Mouse (Mus musculus) CH12.LX (cell line): ENCODE measurements around the gene Tekt3.

ENCODE experiments used
- CTCF ChIP-seq, 2 experiments: IDR thresholded peaks in 1 of 2; conservative IDR thresholded peaks in 1 of 2; 2 replicates each; pipeline ENCODE4 v1.5.1; 2011 to 2012; ENCODE audit warnings: low read depth in 2 of 2, low read length in 2 of 2, improper control_type of control experiment in 1 of 2, inconsistent platforms in 1 of 2, mild to moderate bottlenecking in 1 of 2, moderate library complexity in 1 of 2
- EP300 ChIP-seq: IDR thresholded peaks from 2 replicates; pipeline ENCODE4 v1.6.1; 2011; ENCODE audit warnings: low read length, improper control_type of control experiment
- HCFC1 ChIP-seq: IDR thresholded peaks from 2 replicates; pipeline ENCODE4 v1.6.1; 2012; ENCODE audit warnings: low read depth, mild to moderate bottlenecking, inconsistent platforms, low read length, improper control_type of control experiment
- IRF4 ChIP-seq: IDR thresholded peaks from 2 replicates; pipeline ENCODE4 v1.6.1; 2014; ENCODE audit warnings: low read depth, mild to moderate bottlenecking, inconsistent platforms, low read length, improper control_type of control experiment
- JUND ChIP-seq: conservative IDR thresholded peaks from 2 replicates; pipeline ENCODE4 v1.6.1; 2011; ENCODE audit warnings: low read depth, low read length, improper control_type of control experiment
- KAT2A ChIP-seq: IDR thresholded peaks from 2 replicates; pipeline ENCODE4 v1.6.1; 2012; ENCODE audit warnings: low read length, improper control_type of control experiment, inconsistent platforms; ENCODE audit not compliant: insufficient replicate concordance
- MAFK ChIP-seq: IDR thresholded peaks from 2 replicates; pipeline ENCODE4 v1.6.1; 2011; ENCODE audit warnings: low read length, improper control_type of control experiment; ENCODE audit not compliant: insufficient replicate concordance
- MAX ChIP-seq: IDR thresholded peaks from 2 replicates; pipeline ENCODE4 v1.6.1; 2011; ENCODE audit warnings: low read length, improper control_type of control experiment
- MAZ ChIP-seq: IDR thresholded peaks from 2 replicates; pipeline ENCODE4 v1.6.1; 2012; ENCODE audit warnings: low read depth, mild to moderate bottlenecking, inconsistent platforms, low read length, improper control_type of control experiment, moderate library complexity
- NELFE ChIP-seq: IDR thresholded peaks from 2 replicates; pipeline ENCODE4 v1.6.1; 2011; ENCODE audit warnings: low read depth, low read length, improper control_type of control experiment
- POLR2A ChIP-seq: IDR thresholded peaks from 2 replicates; pipeline ENCODE4 v1.6.1; 2011; ENCODE audit warnings: low read depth, mild to moderate bottlenecking, improper control_type of control experiment, low read length
- POLR2AphosphoS2 ChIP-seq: IDR thresholded peaks from 2 replicates; pipeline ENCODE4 v1.6.1; 2011; ENCODE audit warnings: low read depth, low read length, improper control_type of control experiment
- SMC3 ChIP-seq: IDR thresholded peaks from 2 replicates; pipeline ENCODE4 v1.6.1; 2011; ENCODE audit warnings: low read depth, low read length, improper control_type of control experiment
- USF1 ChIP-seq: IDR thresholded peaks from 2 replicates; pipeline ENCODE4 v1.6.1; 2014; ENCODE audit warnings: low read depth, mild to moderate bottlenecking, inconsistent platforms, low read length, improper control_type of control experiment

- no peak for TF ChIP-seq KAT2A
- TF ChIP-seq CTCF (conservative IDR thresholded peaks at IDR 0.05 in 1 of 2, IDR thresholded peaks at IDR 0.05 in 1 of 2; ENCODE audit: low read depth in 2 of 2, low read length in 2 of 2), result no peak
- TF ChIP-seq IRF4, result no peak
- no peak for TF ChIP-seq SMC3
- TF ChIP-seq POLR2AphosphoS2, result no peak
- TF ChIP-seq EP300, result no peak
- no peak for TF ChIP-seq HCFC1
- no peak for TF ChIP-seq USF1
- TF ChIP-seq MAX, result no peak
- TF ChIP-seq NELFE, result no peak
- no peak for TF ChIP-seq POLR2A
- no peak for TF ChIP-seq JUND
- TF ChIP-seq MAZ, result no peak
- no peak for TF ChIP-seq MAFK
Measured at GRCm38 (mm10) chr11:63029148-63029714, 32.2 kb upstream of the Tekt3 start.
